Mouse (Mus musculus) spleen, postnatal 14 days (tissue): ENCODE measurements around the gene Meox1.
A peak's percentile ranks its signal among the peaks of the same experiment; 100 is the strongest.

Source experiments
- DNase-seq, 2 experiments: peaks; one replicate each; pipeline ENCODE4 v3.0.0; 2021 to 2022; ENCODE audit warnings: low spot score in 2 of 2

Gene Meox1

DNA sequence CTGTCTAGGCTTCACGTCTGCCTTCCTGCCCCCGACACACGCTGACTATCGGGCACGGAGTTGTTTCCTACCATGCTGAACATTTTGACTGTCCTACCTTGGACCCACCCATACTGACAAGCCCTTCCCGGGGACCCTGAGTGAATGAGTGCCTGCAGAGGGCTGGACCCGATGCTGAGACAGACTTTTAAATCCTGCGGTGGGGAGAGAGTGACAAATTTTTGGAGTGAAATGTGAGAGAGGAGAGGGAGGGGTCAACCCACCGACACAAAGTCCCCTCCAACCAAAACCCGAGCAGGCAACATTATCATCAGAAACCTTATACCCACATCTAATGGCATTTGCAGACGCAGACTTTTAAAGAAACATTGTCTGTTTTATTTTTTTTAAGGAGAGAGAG is at the start of gene Meox1:
Gene Meox1 (minus strand): TSS at position 171 of the 400 bp plus-strand sequence.
- DNase-seq, result no peak

- no peak for DNase-seq
Observed at GRCm38 (mm10) chr11:101943055-101943454, 48.9 kb upstream of the Meox1 start.

DNA sequence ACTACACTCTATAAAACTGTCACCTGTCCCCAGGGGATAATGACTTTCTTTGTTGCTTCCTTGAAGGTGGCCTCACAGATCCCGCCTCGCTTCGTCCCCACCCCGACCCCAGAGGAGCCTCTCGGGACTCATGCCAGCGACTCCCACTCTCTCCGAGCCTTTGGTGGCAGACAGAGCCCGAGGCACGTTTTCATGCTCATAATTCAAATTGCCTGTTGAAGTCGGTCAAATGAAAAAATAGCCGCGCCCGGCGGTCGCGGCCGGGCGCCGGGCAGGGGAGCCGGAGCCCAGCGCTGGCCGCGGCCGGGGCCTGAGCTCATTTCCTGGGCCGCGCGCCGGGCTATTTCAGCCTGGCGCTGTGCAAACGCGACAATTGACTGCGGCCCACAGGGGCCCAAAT is 42.9 kb upstream of the Meox1 start:
- DNase-seq, result no peak

DNA sequence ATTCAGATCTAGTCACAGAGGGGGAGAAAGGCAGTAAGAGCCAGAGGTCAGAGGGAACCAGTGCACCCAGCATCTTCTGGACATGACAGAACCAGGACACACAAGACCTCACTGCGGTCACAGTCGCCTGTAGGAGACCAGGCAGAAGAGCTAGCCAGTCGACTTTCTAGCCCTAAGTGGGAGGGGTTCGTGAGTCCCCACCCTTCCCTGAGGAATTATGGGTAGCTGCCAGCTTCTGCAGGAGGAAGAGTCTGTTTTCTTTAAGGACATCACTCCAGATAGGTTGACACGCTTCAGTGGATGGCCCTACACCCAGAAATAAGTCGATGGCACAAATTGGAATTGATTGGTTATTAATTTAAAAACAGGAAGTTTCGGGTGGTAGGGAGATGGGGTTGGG is 42.2 kb upstream of the Meox1 start:
- DNase-seq, result no peak

- no peak for DNase-seq
Observed at GRCm38 (mm10) chr11:101935743-101936142, 41.6 kb upstream of the Meox1 start.

GRCm38 (mm10) chr11:101931978-101932377 is 37.8 kb upstream of the Meox1 start:
- no peak for DNase-seq

DNA sequence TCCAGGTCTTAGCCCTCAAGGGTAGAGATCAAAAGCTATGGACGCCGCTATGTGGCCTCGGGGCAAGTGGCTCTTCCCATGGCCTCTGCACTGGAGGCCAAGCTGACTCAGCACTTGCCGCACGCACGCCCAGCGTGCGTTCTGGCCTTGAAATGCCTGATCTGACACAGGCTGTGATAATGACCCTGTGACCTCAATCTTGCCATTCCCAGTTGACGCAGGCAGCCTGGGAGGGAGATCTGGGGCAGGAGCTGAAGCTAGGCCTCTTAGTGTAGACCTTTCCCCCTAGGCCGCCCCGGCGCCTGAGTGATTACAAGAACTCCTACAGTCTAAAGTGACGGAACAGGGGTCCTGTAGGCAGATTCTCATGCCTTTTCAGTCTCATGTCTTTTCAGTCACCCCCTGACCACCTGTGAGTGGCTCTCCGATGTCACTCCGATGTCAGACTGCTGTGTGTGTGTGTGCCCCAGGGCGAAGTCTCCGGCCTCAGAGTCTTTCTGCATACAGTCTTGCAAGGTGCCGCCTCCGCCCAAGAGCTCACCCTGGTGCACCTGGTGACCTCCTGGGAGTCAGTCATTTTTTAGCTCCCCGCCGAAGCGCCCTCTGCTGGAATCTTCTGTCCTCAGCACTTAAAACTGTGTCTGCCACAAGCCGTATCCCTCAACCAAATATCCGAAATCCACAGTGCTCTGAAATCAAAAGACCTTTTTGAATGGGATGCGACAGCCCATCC is 34.0 kb upstream of the Meox1 start:
- DNase-seq, result peak in 1 of 2 experiments; percentile 44

- no peak for DNase-seq
Observed at GRCm38 (mm10) chr11:101926951-101927589, 32.9 kb upstream of the Meox1 start.

DNA sequence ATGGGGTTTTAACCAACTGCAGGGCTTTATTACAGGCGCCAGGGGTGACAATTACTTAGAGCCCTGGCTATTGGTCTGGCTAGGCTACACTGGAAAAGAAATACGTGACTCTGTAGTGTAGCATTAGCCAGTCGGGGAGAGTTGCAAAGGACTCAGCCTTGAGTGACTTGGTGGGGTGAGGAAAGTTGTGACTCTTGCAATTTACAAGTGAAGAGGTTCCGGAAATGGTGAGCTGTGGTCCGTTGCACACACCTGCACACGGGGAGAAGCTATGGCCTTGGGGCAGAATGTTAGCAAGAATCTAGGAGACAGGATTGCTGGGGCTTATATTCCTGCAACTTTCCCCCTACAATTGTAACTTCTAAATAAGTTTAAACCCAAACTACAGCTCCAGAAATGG is 31.5 kb upstream of the Meox1 start:
- DNase-seq, result no peak

GRCm38 (mm10) chr11:101924441-101924976 is 30.3 kb upstream of the Meox1 start:
- DNase-seq, result no peak

GRCm38 (mm10) chr11:101923988-101924387 is 29.8 kb upstream of the Meox1 start:
- DNase-seq, result no peak

DNA sequence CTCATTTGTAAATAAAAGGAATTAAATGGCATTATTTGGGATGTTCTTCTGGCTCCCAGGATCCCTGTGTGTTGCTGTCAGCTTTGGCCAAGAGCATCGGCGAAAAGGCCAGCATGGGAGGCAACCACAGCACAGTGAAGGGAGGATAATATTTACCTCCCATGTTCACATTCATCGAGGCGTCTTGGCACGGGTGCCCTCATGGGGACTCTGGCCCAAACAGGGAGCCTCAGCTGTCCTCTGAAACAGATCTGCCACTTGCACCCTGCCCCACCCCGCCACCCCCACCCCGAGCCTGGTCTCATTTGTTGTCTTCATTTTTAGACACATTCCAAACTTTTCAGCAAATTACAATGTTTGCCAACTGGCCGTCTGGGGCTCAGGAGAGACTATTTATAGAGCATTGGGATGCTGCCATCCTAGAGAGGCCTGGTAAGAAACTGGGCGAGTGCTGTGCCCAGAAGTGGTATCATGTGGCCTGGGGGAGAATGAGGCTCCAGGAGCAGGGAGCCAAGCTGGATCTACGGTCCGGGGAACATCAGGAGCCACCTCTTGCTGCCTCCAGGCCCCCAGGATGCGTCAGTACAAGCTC is 27.3 kb upstream of the Meox1 start:
- DNase-seq, result no peak

GRCm38 (mm10) chr11:101919660-101920059 is 25.5 kb upstream of the Meox1 start:
- peak; percentile 50 to 70 for DNase-seq

DNA sequence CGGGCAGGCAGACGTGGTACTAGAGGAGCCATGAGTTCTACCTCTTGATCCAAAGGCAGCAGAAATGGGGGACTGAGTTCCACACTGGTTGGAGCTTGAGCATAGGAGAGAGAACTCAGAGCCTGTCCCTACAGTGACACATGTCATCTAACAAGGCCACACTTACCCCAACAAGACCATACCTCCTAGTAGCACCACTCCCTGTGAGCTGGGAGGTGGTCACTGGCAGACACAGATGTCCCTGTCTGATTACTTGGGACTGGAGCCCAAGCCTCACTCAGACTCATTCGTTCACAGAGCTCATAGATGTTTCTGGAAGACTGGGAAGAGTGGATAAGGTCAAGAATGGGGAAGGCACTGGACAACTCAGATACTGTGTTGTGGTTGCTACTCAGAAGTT is 24.4 kb upstream of the Meox1 start:
- no peak for DNase-seq

GRCm38 (mm10) chr11:101916772-101917171 is 22.6 kb upstream of the Meox1 start:
- no peak for DNase-seq

- no peak for DNase-seq
Observed at GRCm38 (mm10) chr11:101913591-101913990, 19.4 kb upstream of the Meox1 start.

GRCm38 (mm10) chr11:101911855-101912579 is 17.8 kb upstream of the Meox1 start:
- DNase-seq, result peak in 1 of 2 experiments; percentile 28

GRCm38 (mm10) chr11:101910230-101910946 is 16.2 kb upstream of the Meox1 start:
- DNase-seq, result peak; percentile 46 to 71

GRCm38 (mm10) chr11:101908777-101909176 is 14.6 kb upstream of the Meox1 start:
- DNase-seq, result no peak

- peak; percentile 19 to 51 for DNase-seq
Observed at GRCm38 (mm10) chr11:101905115-101905514, 10.9 kb upstream of the Meox1 start.

- no peak for DNase-seq
Observed at GRCm38 (mm10) chr11:101901309-101901708, 7.1 kb upstream of the Meox1 start.
